Comparison of ENCODE assay signal across 12 mouse cellular contexts in genomic region chr3:21585767-21586166, GRCm38 (mm10).
"Had no signal": no experiment of that assay in that cellular context is flagged by ENCODE, and none has a peak within 500 bp of the region (broad histone marks: within the 10 kb centered on the region; RNA-seq: fewer than 3 reads in every experiment).

No protein-coding gene starts in this region.

- H3K4me2 ChIP-seq: lung, embryonic 14.5 days; midbrain, embryonic 11.5 days; midbrain, embryonic 13.5 days; midbrain, embryonic 15.5 days; neural tube, embryonic 12.5 days had no signal

- H3K4me3 ChIP-seq: megakaryocyte, embryonic 14.5 days; midbrain, embryonic 13.5 days; midbrain, embryonic 15.5 days; neural tube, embryonic 12.5 days had no signal

- ATAC-seq: midbrain, embryonic 13.5 days; midbrain, embryonic 15.5 days had no signal

- H3K9ac ChIP-seq: liver, embryonic 14.5 days; lung, embryonic 14.5 days; midbrain, embryonic 13.5 days; midbrain, embryonic 15.5 days; neural tube, embryonic 12.5 days had no signal

- H3K27ac ChIP-seq: liver, embryonic 14.5 days; midbrain, embryonic 13.5 days; midbrain, embryonic 15.5 days; neural tube, embryonic 12.5 days had no signal

- H3K27me3 ChIP-seq: megakaryocyte, embryonic 14.5 days; midbrain, embryonic 13.5 days; midbrain, embryonic 15.5 days; neural tube, embryonic 12.5 days had no signal

- DNase-seq: lung, embryonic 14.5 days; lung, postnatal 4 days; right cerebral cortex, postnatal 14 days; thymus, adult 2 months; thymus, postnatal 25 days; thymus, postnatal 4 days had no signal

- H3K4me1 ChIP-seq: megakaryocyte, embryonic 14.5 days; midbrain, embryonic 13.5 days; midbrain, embryonic 15.5 days; neural tube, embryonic 12.5 days had no signal

- H3K36me3 ChIP-seq: midbrain, embryonic 13.5 days; midbrain, embryonic 15.5 days; neural tube, embryonic 12.5 days had no signal

- H3K9me3 ChIP-seq: megakaryocyte, embryonic 14.5 days; midbrain, embryonic 13.5 days; midbrain, embryonic 15.5 days; neural tube, embryonic 12.5 days had no signal
